Mouse (Mus musculus) midbrain, embryonic 11.5 days (tissue): Measurements from ENCODE around the gene Man1c1. TPM values are rescaled to one million over a fixed set of nuclear protein-coding genes. Genes with fewer than 3 reads are reported as not detected.

ENCODE experiments used
- ATAC-seq: fragments of 200-750 bp; cut with Nextera tagmentation; 2 replicates; pipeline ENCODE4 v1.8.0; 2017; ENCODE audit warnings: moderate TSS enrichment, moderate library complexity; ENCODE audit not compliant: low FRiP score
- DNase-seq: peaks from one replicate; pipeline ENCODE4 v3.0.0; 2015; ENCODE audit warnings: low spot score; ENCODE audit errors: missing footprints
- H3K27ac ChIP-seq: fragments of 300-500 bp; sonication (generic); 2 replicates; pipeline ENCODE4 v1.5.1; 2014; ENCODE audit warnings: low read depth, low read length
- H3K27me3 ChIP-seq: fragments of 300-500 bp; sonication (generic); 2 replicates; pipeline ENCODE4 v1.6.1; 2014; ENCODE audit warnings: mild to moderate bottlenecking, low read length, moderate library complexity, mixed read lengths; ENCODE audit not compliant: control insufficient read depth, insufficient read depth
- H3K36me3 ChIP-seq: fragments of 300-500 bp; sonication (generic); 2 replicates; pipeline ENCODE4 v1.6.1; 2014; ENCODE audit warnings: mild to moderate bottlenecking, low read length, moderate library complexity, mixed read lengths; ENCODE audit not compliant: control insufficient read depth, insufficient read depth
- H3K4me1 ChIP-seq: fragments of 300-500 bp; sonication (generic); 2 replicates; pipeline ENCODE4 v1.6.1; 2014; ENCODE audit warnings: low read length; ENCODE audit not compliant: control insufficient read depth, insufficient read depth
- H3K4me2 ChIP-seq: fragments of 300-500 bp; sonication (generic); 2 replicates; pipeline ENCODE4 v1.6.1; 2014; ENCODE audit warnings: mild to moderate bottlenecking, moderate library complexity
- H3K4me3 ChIP-seq: fragments of 300-500 bp; sonication (generic); 2 replicates; pipeline ENCODE4 v1.5.1; 2014; ENCODE audit warnings: low read depth, low read length
- H3K9ac ChIP-seq: fragments of 300-500 bp; sonication (generic); 2 replicates; pipeline ENCODE4 v1.6.1; 2014; ENCODE audit warnings: low read length
- H3K9me3 ChIP-seq: fragments of 300-500 bp; sonication (generic); 2 replicates; pipeline ENCODE4 v1.6.1; 2016; ENCODE audit warnings: low read length; ENCODE audit not compliant: control insufficient read depth
- WGBS: fragments of 180-500 bp; shearing (Covaris S2); extraction: QIAGEN DNeasy Blood & Tissue Kit; methylation state at CpG from one replicate; pipeline ENCODE4 v1.1.7; 2014; 5-methylcytosine and 5-hydroxymethylcytosine counted together
- polyA plus RNA-seq: library from polyadenylated mRNA; unstranded; fragments of >200 nt; fragmentation: Nextera tagmentation; extraction: Ambion mirVana; gene quantifications from 2 replicates; pipeline ENCODE4 v1.2.1, GENCODE M21; 2014

Gene Man1c1
- polyA plus RNA-seq, 1 experiment from 2014 or later: 3.2 TPM

- Histone ChIP-seq H3K4me2 (no peak overlapping the region), H3K9me3 (no peaks in the 10 kb centered on the region), H3K4me3 (no peak overlapping the region), H3K36me3 (no peaks in the 10 kb centered on the region), H3K4me1 (peaks cover 2% of the 10 kb centered on the region; the same call in 1 of the 2 replicates), H3K27ac (no peak overlapping the region), H3K27me3 (no peaks in the 10 kb centered on the region), H3K9ac (no peak overlapping the region)
- ATAC-seq (no peak), DNase-seq (no peak)
- 89% methylated on average over 3 of the region's 3 CpGs for WGBS
Measured at GRCm38 (mm10) chr4:134610616-134611015, 93.5 kb downstream of the Man1c1 start.

- H3K4me2 ChIP-seq: no peak overlapping the region
- H3K4me1 ChIP-seq: peaks cover 2% of the 10 kb centered on the region; the same call in 1 of the 2 replicates
- H3K27me3 ChIP-seq: no peaks in the 10 kb centered on the region
- WGBS: 95% methylated on average over 5 of the region's 5 CpGs
- DNase-seq (no peak), ATAC-seq (no peak)
- H3K4me3 ChIP-seq: no peak overlapping the region
- H3K27ac ChIP-seq: no peak overlapping the region
- no peak overlapping the region for H3K9ac ChIP-seq
- H3K36me3 ChIP-seq: no peaks in the 10 kb centered on the region
- H3K9me3 ChIP-seq: no peaks in the 10 kb centered on the region
Measured at GRCm38 (mm10) chr4:134607679-134608078, 96.4 kb downstream of the Man1c1 start.

- Histone ChIP-seq H3K36me3 (no peaks in the 10 kb centered on the region), H3K4me2 (no peak overlapping the region), H3K4me1 (peaks cover 6% of the 10 kb centered on the region; the same call in 1 of the 2 replicates), H3K9me3 (no peaks in the 10 kb centered on the region), H3K27me3 (no peaks in the 10 kb centered on the region), H3K9ac (no peak overlapping the region), H3K4me3 (no peak overlapping the region), H3K27ac (no peak overlapping the region)
- DNase-seq: no peak
- no peak for ATAC-seq
- 69% methylated on average over 5 of the region's 5 CpGs for WGBS
Measured at GRCm38 (mm10) chr4:134606054-134606453, 98.0 kb downstream of the Man1c1 start.

- no peak for DNase-seq
Measured at GRCm38 (mm10) chr4:134604472-134604871, 99.6 kb downstream of the Man1c1 start.

GRCm38 (mm10) chr4:134603553-134603952, 100.5 kb downstream of the Man1c1 start:
- Histone ChIP-seq H3K27ac (no peak overlapping the region), H3K9ac (no peak overlapping the region), H3K4me1 (peaks cover 6% of the 10 kb centered on the region; the same call in 1 of the 2 replicates), H3K27me3 (no peaks in the 10 kb centered on the region), H3K4me2 (no peak overlapping the region), H3K36me3 (no peaks in the 10 kb centered on the region), H3K9me3 (no peaks in the 10 kb centered on the region), H3K4me3 (no peak overlapping the region)
- ATAC-seq (no peak), DNase-seq (no peak)
- WGBS: 71% methylated on average over 5 of the region's 5 CpGs

More at GRCm38 (mm10) chr4:134604472-134604871, 99.6 kb downstream of the Man1c1 start:
- Histone ChIP-seq H3K4me3 (no peak overlapping the region), H3K9me3 (no peaks in the 10 kb centered on the region), H3K27me3 (no peaks in the 10 kb centered on the region), H3K4me1 (peaks cover 6% of the 10 kb centered on the region; the same call in 1 of the 2 replicates), H3K9ac (no peak overlapping the region), H3K36me3 (no peaks in the 10 kb centered on the region), H3K27ac (no peak overlapping the region), H3K4me2 (no peak overlapping the region)
- WGBS: 67% methylated on average over 4 of the region's 4 CpGs
- no peak for ATAC-seq

- peaks cover 6% of the 10 kb centered on the region; the same call in 1 of the 2 replicates for H3K4me1 ChIP-seq
- no peak for DNase-seq
- H3K27me3 ChIP-seq: no peaks in the 10 kb centered on the region
- WGBS: 75% methylated on average over 3 of the region's 3 CpGs
- H3K27ac ChIP-seq: no peak overlapping the region
- no peak overlapping the region for H3K4me2 ChIP-seq
- no peaks in the 10 kb centered on the region for H3K9me3 ChIP-seq
- H3K36me3 ChIP-seq: no peaks in the 10 kb centered on the region
- no peak overlapping the region for H3K9ac ChIP-seq
- no peak for ATAC-seq
- H3K4me3 ChIP-seq: no peak overlapping the region
Measured at GRCm38 (mm10) chr4:134602610-134603009, 101.5 kb downstream of the Man1c1 start.

- DNase-seq (no peak), ATAC-seq (no peak)
- Histone ChIP-seq H3K4me3 (no peak overlapping the region), H3K27ac (no peak overlapping the region), H3K9ac (no peak overlapping the region), H3K27me3 (no peaks in the 10 kb centered on the region), H3K9me3 (no peaks in the 10 kb centered on the region), H3K4me2 (no peak overlapping the region), H3K36me3 (no peaks in the 10 kb centered on the region), H3K4me1 (peaks cover 6% of the 10 kb centered on the region; the same call in 1 of the 2 replicates)
- 73% methylated on average over 7 of the region's 7 CpGs for WGBS
Measured at GRCm38 (mm10) chr4:134601981-134602380, 102.1 kb downstream of the Man1c1 start.

GRCm38 (mm10) chr4:134601404-134601803, 102.7 kb downstream of the Man1c1 start:
- Histone ChIP-seq H3K4me3 (no peak overlapping the region), H3K4me1 (peaks cover 6% of the 10 kb centered on the region; the same call in 1 of the 2 replicates), H3K27ac (no peak overlapping the region), H3K4me2 (no peak overlapping the region), H3K9ac (no peak overlapping the region), H3K36me3 (no peaks in the 10 kb centered on the region), H3K27me3 (no peaks in the 10 kb centered on the region), H3K9me3 (no peaks in the 10 kb centered on the region)
- ATAC-seq (no peak), DNase-seq (no peak)
- 42% methylated on average over 8 of the region's 8 CpGs for WGBS

- no peak overlapping the region for H3K27ac ChIP-seq
- H3K9ac ChIP-seq: no peak overlapping the region
- H3K4me2 ChIP-seq: no peak overlapping the region
- no peak for ATAC-seq
- no peaks in the 10 kb centered on the region for H3K9me3 ChIP-seq
- H3K4me1 ChIP-seq: peaks cover 6% of the 10 kb centered on the region; the same call in 1 of the 2 replicates
- no peak overlapping the region for H3K4me3 ChIP-seq
- H3K36me3 ChIP-seq: no peaks in the 10 kb centered on the region
- 85% methylated on average over 7 of the region's 7 CpGs for WGBS
- DNase-seq: no peak
- H3K27me3 ChIP-seq: no peaks in the 10 kb centered on the region
Measured at GRCm38 (mm10) chr4:134600777-134601176, 103.3 kb downstream of the Man1c1 start.
